Mouse (Mus musculus) lung, embryonic 14.5 days (tissue): ENCODE measurements around the gene Hist1h3b. TPM values are rescaled to one million over a fixed set of nuclear protein-coding genes. Genes with fewer than 3 reads are reported as not detected.

Experiments used
- ATAC-seq: fragments of 200-750 bp; cut with Nextera tagmentation; 2 replicates; pipeline ENCODE4 v1.8.0; 2017; ENCODE audit warnings: mild to moderate bottlenecking, moderate TSS enrichment, moderate library complexity; ENCODE audit not compliant: insufficient read depth
- DNase-seq: peaks from one replicate; pipeline ENCODE4 v3.0.0-alpha.2; 2015
- H3K27ac ChIP-seq: fragments of 300-500 bp; sonication (generic); 2 replicates; pipeline ENCODE4 v1.5.1; 2014; ENCODE audit warnings: low read depth, mild to moderate bottlenecking, moderate library complexity
- H3K27me3 ChIP-seq: fragments of 300-500 bp; sonication (generic); 2 replicates; pipeline ENCODE4 v1.6.1; 2014; ENCODE audit warnings: low read length, control low read depth; ENCODE audit not compliant: insufficient read depth
- H3K36me3 ChIP-seq: fragments of 300-500 bp; sonication (generic); 2 replicates; pipeline ENCODE4 v1.6.1; 2014; ENCODE audit warnings: control low read depth; ENCODE audit not compliant: insufficient read depth
- H3K4me1 ChIP-seq: fragments of 300-500 bp; sonication (generic); 2 replicates; pipeline ENCODE4 v1.6.1; 2014; ENCODE audit warnings: antibody characterized with exemption, control low read depth; ENCODE audit not compliant: insufficient read depth
- H3K4me2 ChIP-seq: fragments of 300-500 bp; sonication (generic); 2 replicates; pipeline ENCODE4 v1.6.1; 2014; ENCODE audit warnings: mild to moderate bottlenecking
- H3K4me3 ChIP-seq: fragments of 300-500 bp; sonication (generic); 2 replicates; pipeline ENCODE4 v1.5.1; 2014; ENCODE audit warnings: low read depth, low read length
- H3K9ac ChIP-seq: fragments of 300-500 bp; sonication (generic); 2 replicates; pipeline ENCODE4 v1.6.1; 2014
- H3K9me3 ChIP-seq: fragments of 300-500 bp; sonication (generic); 2 replicates; pipeline ENCODE4 v1.6.1; 2016; ENCODE audit warnings: low read depth, low read length, control low read depth
- CTCF ChIP-seq: IDR thresholded peaks from 2 replicates; pipeline ENCODE4 v1.5.1; 2016; ENCODE audit warnings: antibody characterized with exemption, low read depth
- WGBS: fragments of 180-500 bp; shearing (Covaris S2); extraction: QIAGEN DNeasy Blood & Tissue Kit; methylation state at CpG from one replicate; pipeline ENCODE4 v1.1.7; 2014; 5-methylcytosine and 5-hydroxymethylcytosine counted together
- polyA plus RNA-seq: library from polyadenylated mRNA; unstranded; fragments of >200 nt; fragmentation: Nextera tagmentation; extraction: Ambion mirVana; gene quantifications from 2 replicates; pipeline ENCODE4 v1.2.1, GENCODE M21; 2014

Gene Hist1h3b
- polyA plus RNA-seq, 1 experiment from 2014 or later, result 18.4 TPM

GRCm38 (mm10) chr13:23756790-23757189 lies 4.7 kb downstream of the Hist1h3b start, which contains the start of gene Hist1h4b:
TSS of gene Hist1h4b (plus strand) at chr13:23757013.
- peak within 1 kb of the TSS; percentile 83 for H3K4me2 ChIP-seq
- TF ChIP-seq CTCF, result no peak
- H3K27ac ChIP-seq, result peak within 1 kb of the TSS; percentile 98
- DNase-seq, result peak; percentile 100
- under 1% methylated on average over 11 of the region's 22 CpGs for WGBS
- 0 out of 2 replicates have a peak, but pooled peaks cover 4% of the 10 kb centered on the region for H3K4me1 ChIP-seq
- peak within 1 kb of the TSS; percentile 71 for H3K9ac ChIP-seq
- no peaks in the 10 kb centered on the region for H3K27me3 ChIP-seq
- no peaks in the 10 kb centered on the region for H3K9me3 ChIP-seq
- H3K4me3 ChIP-seq, result peak within 1 kb of the TSS; percentile 43
- peak; percentile 73 for ATAC-seq
- H3K36me3 ChIP-seq, result no peaks in the 10 kb centered on the region

GRCm38 (mm10) chr13:23757211-23757773 lies 5.2 kb downstream of the Hist1h3b start:
- 0 out of 2 replicates have a peak, but pooled peaks cover 4% of the 10 kb centered on the region for H3K4me1 ChIP-seq
- 1% methylated on average over 15 of the region's 23 CpGs for WGBS
- H3K27ac ChIP-seq, result peak overlapping the region; percentile 98
- peak overlapping the region; percentile 71 for H3K9ac ChIP-seq
- no peaks in the 10 kb centered on the region for H3K9me3 ChIP-seq
- peak overlapping the region; percentile 83 for H3K4me2 ChIP-seq
- H3K36me3 ChIP-seq, result no peaks in the 10 kb centered on the region
- no peak for TF ChIP-seq CTCF
- H3K27me3 ChIP-seq, result no peaks in the 10 kb centered on the region
- peak overlapping the region; percentile 43 for H3K4me3 ChIP-seq
- DNase-seq, result peak; percentile 78
- ATAC-seq, result peak; percentile 13; the same call in 1 of the 2 replicates

- H3K4me1 ChIP-seq, result 0 out of 2 replicates have a peak, but pooled peaks cover 4% of the 10 kb centered on the region
- H3K4me3 ChIP-seq, result peak overlapping the region; percentile 43; the same call in 1 of the 2 replicates
- H3K27me3 ChIP-seq, result no peaks in the 10 kb centered on the region
- no peak for ATAC-seq
- peak overlapping the region; percentile 83 for H3K4me2 ChIP-seq
- H3K9ac ChIP-seq, result peak overlapping the region; percentile 71; the same call in 1 of the 2 replicates
- no peaks in the 10 kb centered on the region for H3K9me3 ChIP-seq
- no peaks in the 10 kb centered on the region for H3K36me3 ChIP-seq
- 43% methylated on average over 3 of the region's 3 CpGs for WGBS
- DNase-seq, result peak; percentile 9
- TF ChIP-seq CTCF, result no peak
- H3K27ac ChIP-seq, result peak overlapping the region; percentile 98
Measured at GRCm38 (mm10) chr13:23757921-23758320, 5.9 kb downstream of the Hist1h3b start.

GRCm38 (mm10) chr13:23759251-23759771 lies 7.2 kb downstream of the Hist1h3b start:
- no peaks in the 10 kb centered on the region for H3K27me3 ChIP-seq
- DNase-seq (peak; percentile 10), ATAC-seq (no peak)
- TF ChIP-seq CTCF, result no peak
- H3K9ac ChIP-seq, result no peak overlapping the region
- no peak overlapping the region for H3K4me3 ChIP-seq
- H3K27ac ChIP-seq, result peak overlapping the region; percentile 99
- 73% methylated on average over 3 of the region's 3 CpGs for WGBS
- H3K9me3 ChIP-seq, result no peaks in the 10 kb centered on the region
- H3K36me3 ChIP-seq, result no peaks in the 10 kb centered on the region
- peak overlapping the region; percentile 90 for H3K4me2 ChIP-seq
- H3K4me1 ChIP-seq, result peaks cover 4% of the 10 kb centered on the region; the same call in 1 of the 2 replicates

GRCm38 (mm10) chr13:23759916-23760239 lies 7.8 kb downstream of the Hist1h3b start:
- no peaks in the 10 kb centered on the region for H3K36me3 ChIP-seq
- ATAC-seq (no peak), DNase-seq (no peak)
- H3K4me1 ChIP-seq, result peaks cover 5% of the 10 kb centered on the region; the same call in 1 of the 2 replicates
- WGBS, result 68% methylated on average over 1 of the region's 1 CpGs
- no peaks in the 10 kb centered on the region for H3K9me3 ChIP-seq
- H3K27ac ChIP-seq, result peak overlapping the region; percentile 99
- no peak for TF ChIP-seq CTCF
- peak overlapping the region; percentile 90 for H3K4me2 ChIP-seq
- H3K27me3 ChIP-seq, result no peaks in the 10 kb centered on the region
- peak overlapping the region; percentile 69 for H3K9ac ChIP-seq
- H3K4me3 ChIP-seq, result peak overlapping the region; percentile 45

- Histone ChIP-seq H3K27ac (peak overlapping the region; percentile 99), H3K4me2 (peak overlapping the region; percentile 90), H3K27me3 (no peaks in the 10 kb centered on the region), H3K9me3 (no peaks in the 10 kb centered on the region), H3K9ac (peak overlapping the region; percentile 69), H3K4me3 (peak overlapping the region; percentile 45), H3K4me1 (peaks cover 5% of the 10 kb centered on the region; the same call in 1 of the 2 replicates), H3K36me3 (no peaks in the 10 kb centered on the region)
- peak; percentile 14 for ATAC-seq
- DNase-seq, result peak; percentile 79
- 1% methylated on average over 20 of the region's 27 CpGs for WGBS
- TF ChIP-seq CTCF, result peak; percentile 50
Measured at GRCm38 (mm10) chr13:23760240-23760971, 8.3 kb downstream of the Hist1h3b start.
